Mouse (Mus musculus): ENCODE results near the gene Mettl5. TPM values are rescaled to one million over a fixed set of nuclear protein-coding genes. Genes with fewer than 3 reads are reported as not detected.
A peak's percentile ranks its signal among the peaks of the same experiment; 100 is the strongest.

Gene Mettl5
- polyA plus RNA-seq, 1 experiment from 2014 or later: 27.2 TPM

GRCm38 (mm10) chr2:69821711-69822110 lies 63.7 kb downstream of the Mettl5 start, which contains the start of gene Klhl23:
Gene Klhl23, plus strand, starts transcription at chr2:69821944.
- peak within 1 kb of the TSS; percentile 93 for H3K27ac ChIP-seq (replicated peaks)
- 23% methylated on average over 8 of the region's 8 CpGs for WGBS
- peak within 1 kb of the TSS; percentile 81 for H3K9ac ChIP-seq (replicated peaks)
- H3K4me3 ChIP-seq: peak within 1 kb of the TSS; percentile 70
- ATAC-seq (replicated peaks): no peak
- H3K27me3 ChIP-seq: no peaks in the 10 kb centered on the region
- H3K4me1 ChIP-seq: peaks cover 36% of the 10 kb centered on the region
- H3K9me3 ChIP-seq: no peaks in the 10 kb centered on the region
- H3K4me2 ChIP-seq (replicated peaks): peak within 1 kb of the TSS; percentile 61
- H3K36me3 ChIP-seq: no peaks in the 10 kb centered on the region

Other genes starting within 250 kb of the Mettl5 start
- 20.0 and 21.7 TPM in 2 replicates for gene Bbs5, start 238.4 kb downstream of the Mettl5 start, polyA plus RNA-seq (2015; fragmentation: Nextera tagmentation; extraction: Ambion mirVana)
- gene Klhl41, start 215.5 kb downstream of the Mettl5 start, polyA plus RNA-seq (2015; fragmentation: Nextera tagmentation; extraction: Ambion mirVana): 0.20 and 0.25 TPM in 2 replicates
- gene Fastkd1, start 172.1 kb downstream of the Mettl5 start, polyA plus RNA-seq (2015; fragmentation: Nextera tagmentation; extraction: Ambion mirVana): 14.2 and 15.4 TPM in 2 replicates
- 129 and 138 TPM in 2 replicates for gene Ppig, start 163.1 kb downstream of the Mettl5 start, polyA plus RNA-seq (2015; fragmentation: Nextera tagmentation; extraction: Ambion mirVana)
- 2.6 and 3.1 TPM in 2 replicates for gene Ccdc173, start 96.0 kb downstream of the Mettl5 start, polyA plus RNA-seq (2015; fragmentation: Nextera tagmentation; extraction: Ambion mirVana)
- gene Phospho2, start 96.0 kb downstream of the Mettl5 start, polyA plus RNA-seq (2015; fragmentation: Nextera tagmentation; extraction: Ambion mirVana): 36.7 and 38.5 TPM in 2 replicates
- 64.5 TPM in 2 replicates for gene Klhl23, start 63.7 kb downstream of the Mettl5 start, polyA plus RNA-seq (2015; fragmentation: Nextera tagmentation; extraction: Ambion mirVana)
- gene Ssb, start 24.1 kb downstream of the Mettl5 start, polyA plus RNA-seq (2015; fragmentation: Nextera tagmentation; extraction: Ambion mirVana): 299 and 312 TPM in 2 replicates
- 15.2 and 16.2 TPM in 2 replicates for gene Ubr3, start 11.6 kb upstream of the Mettl5 start, polyA plus RNA-seq (2015; fragmentation: Nextera tagmentation; extraction: Ambion mirVana)
- 0.22 and 0.24 TPM in 2 replicates for gene Myo3b, start 153.5 kb upstream of the Mettl5 start, polyA plus RNA-seq (2015; fragmentation: Nextera tagmentation; extraction: Ambion mirVana)